Mouse (Mus musculus): ENCODE results near the gene Dlg1.

Gene Dlg1

GRCm38 (mm10) chr16:31846763-31847162 lies 183.5 kb downstream of the Dlg1 start:
- no peak for ATAC-seq (ENCODE audit: low TSS enrichment)

- ATAC-seq (ENCODE audit: low TSS enrichment): no peak
Observed at GRCm38 (mm10) chr16:31863920-31864319, 200.7 kb downstream of the Dlg1 start.

GRCm38 (mm10) chr16:31865242-31865641 lies 202.0 kb downstream of the Dlg1 start:
- no peak for ATAC-seq (ENCODE audit: low TSS enrichment)

GRCm38 (mm10) chr16:31866911-31867310 lies 203.7 kb downstream of the Dlg1 start:
- no peak; the same call in 1 of the 2 replicates for ATAC-seq (ENCODE audit: low TSS enrichment)

- ATAC-seq (ENCODE audit: low TSS enrichment): no peak
Observed at GRCm38 (mm10) chr16:31867736-31868135, 204.5 kb downstream of the Dlg1 start.

GRCm38 (mm10) chr16:31873721-31874120 lies 210.5 kb downstream of the Dlg1 start:
- ATAC-seq (ENCODE audit: low TSS enrichment): no peak

GRCm38 (mm10) chr16:31875391-31875790 lies 212.1 kb downstream of the Dlg1 start:
- ATAC-seq (ENCODE audit: low TSS enrichment): no peak

GRCm38 (mm10) chr16:31876386-31876785 lies 213.1 kb downstream of the Dlg1 start:
- ATAC-seq (ENCODE audit: low TSS enrichment): peak; percentile 64

GRCm38 (mm10) chr16:31878052-31878451 lies 214.8 kb downstream of the Dlg1 start:
- ATAC-seq (ENCODE audit: low TSS enrichment): no peak

- ATAC-seq (ENCODE audit: low TSS enrichment): no peak
Observed at GRCm38 (mm10) chr16:31878573-31879257, 215.5 kb downstream of the Dlg1 start, which contains the start of gene Meltf. TSS of gene Meltf (plus strand) at chr16:31878810.

GRCm38 (mm10) chr16:31880146-31880840 lies 217.1 kb downstream of the Dlg1 start:
- no peak for ATAC-seq (ENCODE audit: low TSS enrichment)

GRCm38 (mm10) chr16:31882381-31882908 lies 219.2 kb downstream of the Dlg1 start:
- ATAC-seq (ENCODE audit: low TSS enrichment): no peak

- peak; percentile 43 for ATAC-seq (ENCODE audit: low TSS enrichment)
Observed at GRCm38 (mm10) chr16:31883302-31883701, 220.1 kb downstream of the Dlg1 start.

- no peak for ATAC-seq (ENCODE audit: low TSS enrichment)
Observed at GRCm38 (mm10) chr16:31883902-31884301, 220.7 kb downstream of the Dlg1 start.

GRCm38 (mm10) chr16:31890907-31891306 lies 227.7 kb downstream of the Dlg1 start:
- no peak for ATAC-seq (ENCODE audit: low TSS enrichment)

GRCm38 (mm10) chr16:31893396-31894141 lies 230.3 kb downstream of the Dlg1 start:
- ATAC-seq (ENCODE audit: low TSS enrichment): no peak

- ATAC-seq (ENCODE audit: low TSS enrichment): peak; percentile 50
Observed at GRCm38 (mm10) chr16:31896971-31897774, 233.9 kb downstream of the Dlg1 start.

GRCm38 (mm10) chr16:31898546-31899326 lies 235.5 kb downstream of the Dlg1 start:
- peak; percentile 58 for ATAC-seq (ENCODE audit: low TSS enrichment)

- no peak for ATAC-seq (ENCODE audit: low TSS enrichment)
Observed at GRCm38 (mm10) chr16:31901886-31902285, 238.6 kb downstream of the Dlg1 start.

GRCm38 (mm10) chr16:31903239-31903638 lies 240.0 kb downstream of the Dlg1 start:
- ATAC-seq (ENCODE audit: low TSS enrichment): peak; percentile 16; the same call in 1 of the 2 replicates

GRCm38 (mm10) chr16:31905331-31905730 lies 242.1 kb downstream of the Dlg1 start:
- no peak for ATAC-seq (ENCODE audit: low TSS enrichment)
